In the genomic region with DNA sequence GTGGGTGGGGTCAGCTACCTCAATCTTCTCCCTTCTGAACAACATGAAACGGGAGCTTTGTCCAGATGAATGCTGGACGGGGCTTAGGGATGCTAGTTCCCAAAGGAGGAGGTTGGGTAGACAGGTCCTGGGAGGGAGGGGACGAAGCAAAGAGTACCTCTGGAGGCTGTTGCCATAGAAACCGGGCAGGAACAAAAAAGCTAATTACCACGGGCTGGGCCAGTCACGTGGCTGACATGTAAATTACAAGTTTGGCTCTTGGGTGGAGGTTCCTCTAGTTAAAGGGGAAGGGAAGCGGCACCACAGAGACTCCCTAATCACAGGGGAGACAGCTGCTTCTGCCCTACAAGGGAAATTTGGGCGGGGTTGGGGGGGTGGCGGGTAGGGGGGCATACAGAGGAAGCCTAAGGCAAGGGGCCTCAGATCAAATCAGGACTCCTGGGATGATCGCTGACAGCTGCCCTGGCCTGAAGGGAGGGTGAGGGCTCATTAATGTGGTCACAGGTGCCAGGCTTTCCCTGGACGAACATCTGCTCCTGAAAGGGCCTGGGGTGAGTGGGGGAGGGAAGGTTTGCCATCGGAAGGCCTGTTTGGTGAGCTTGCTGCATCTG, we compare ENCODE assay signal across 9 mouse cellular contexts. TPM values are rescaled to one million over a fixed set of nuclear protein-coding genes. Genes with fewer than 3 reads are reported as not detected.
DNase-seq lines count a peak whose midpoint lies in the region; ATAC-seq and TF ChIP-seq lines count a peak whose summit lies in the region.
"Had no signal": no experiment of that assay in that cellular context is flagged by ENCODE, and none has a peak within 500 bp of the region (broad histone marks: within the 10 kb centered on the region; RNA-seq: fewer than 3 reads in every experiment).

No protein-coding gene starts in this region.

- TF ChIP-seq POLR2A in testis, adult 2 months (IDR thresholded peaks at IDR 0.05; ENCODE audit: control insufficient read depth, low read depth, low read length), result no peak
- TF ChIP-seq POLR2A in limb, embryonic 14.5 days (IDR thresholded peaks at IDR 0.05; ENCODE audit: borderline replicate concordance, extremely low read depth, insufficient read depth, insufficient read length), result no peak
- TF ChIP-seq POLR2A in kidney, adult 2 months (IDR thresholded peaks at IDR 0.05; ENCODE audit: low read depth, low read length), result no peak
- TF ChIP-seq POLR2A in heart, adult 2 months (IDR thresholded peaks at IDR 0.05; ENCODE audit: insufficient read depth, low read depth, low read length), result no peak

- peak overlapping the region; percentile 99 for H3K9ac ChIP-seq in hindbrain, embryonic 14.5 days
- H3K9ac ChIP-seq in limb, embryonic 14.5 days (ENCODE audit: low read depth, low read length, severe bottlenecking), result no peak overlapping the region
- no peak overlapping the region for H3K9ac ChIP-seq in heart, adult 2 months (ENCODE audit: low read depth, low read length)

- no peaks in the 10 kb centered on the region for H3K36me3 ChIP-seq in testis, adult 2 months (ENCODE audit: control insufficient read depth, insufficient read depth, low read length)
- peaks cover 14% of the 10 kb centered on the region for H3K36me3 ChIP-seq in hindbrain, embryonic 14.5 days (replicated peaks; ENCODE audit: control insufficient read depth, insufficient read depth)
- no peaks in the 10 kb centered on the region for H3K36me3 ChIP-seq in limb, embryonic 14.5 days (ENCODE audit: control insufficient read depth, insufficient read depth, low read length)
- no peaks in the 10 kb centered on the region for H3K36me3 ChIP-seq in kidney, adult 2 months (ENCODE audit: control insufficient read depth, insufficient read depth, low read length)
- no peaks in the 10 kb centered on the region for H3K36me3 ChIP-seq in heart, adult 2 months (ENCODE audit: control insufficient read depth, insufficient read depth, low read length)

- TF ChIP-seq EP300 in heart, adult 2 months (IDR thresholded peaks at IDR 0.05; ENCODE audit: insufficient read depth, low read depth, low read length), result no peak

- WGBS in hindbrain, embryonic 14.5 days, result under 1% methylated on average over 12 of the region's 12 CpGs
- 1% methylated on average over 12 of the region's 12 CpGs for WGBS in limb, embryonic 14.5 days
- WGBS in kidney, adult 2 months, result 7% methylated on average over 12 of the region's 12 CpGs
- WGBS in heart, adult 2 months, result 21% methylated on average over 12 of the region's 12 CpGs

- ATAC-seq in hindbrain, embryonic 14.5 days (ENCODE audit: low FRiP score), result peak; percentile 4; the same call in 1 of the 2 replicates
- ATAC-seq in limb, embryonic 14.5 days (ENCODE audit: low FRiP score, low read depth), result peak; percentile 48

- H3K27me3 ChIP-seq in testis, adult 2 months (ENCODE audit: control insufficient read depth, insufficient read depth, low read length), result no peaks in the 10 kb centered on the region
- no peaks in the 10 kb centered on the region for H3K27me3 ChIP-seq in hindbrain, embryonic 14.5 days (ENCODE audit: control insufficient read depth, insufficient read depth, low read length)
- peaks cover 43% of the 10 kb centered on the region for H3K27me3 ChIP-seq in limb, embryonic 14.5 days (ENCODE audit: control insufficient read depth, insufficient read depth, low read length)
- no peaks in the 10 kb centered on the region for H3K27me3 ChIP-seq in kidney, adult 2 months (replicated peaks; ENCODE audit: control insufficient read depth, insufficient read depth, low read length)
- peaks cover 8% of the 10 kb centered on the region; the same call in 1 of the 2 replicates for H3K27me3 ChIP-seq in heart, adult 2 months (ENCODE audit: control insufficient read depth, insufficient read depth, low read length)

- H3K4me2 ChIP-seq in hindbrain, embryonic 14.5 days (replicated peaks), result peak overlapping the region; percentile 92
- no peak overlapping the region for H3K4me2 ChIP-seq in limb, embryonic 14.5 days (replicated peaks; ENCODE audit: low read depth, low read length, severe bottlenecking)

- peak overlapping the region; percentile 20 for H3K4me3 ChIP-seq in testis, adult 2 months (ENCODE audit: control insufficient read depth, low read depth, low read length)
- H3K4me3 ChIP-seq in hindbrain, embryonic 14.5 days (replicated peaks; ENCODE audit: low read length), result peak overlapping the region; percentile 75
- H3K4me3 ChIP-seq in limb, embryonic 14.5 days (replicated peaks; ENCODE audit: low read length), result no peak overlapping the region
- H3K4me3 ChIP-seq in kidney, adult 2 months (ENCODE audit: insufficient read depth, low read depth, low read length), result no peak overlapping the region
- H3K4me3 ChIP-seq in heart, adult 2 months, result no peak overlapping the region

- no peak for DNase-seq in testis, postnatal 10 days (ENCODE audit: low spot score)
- DNase-seq in embryo, embryonic 11 days, result peak; percentile 79
- DNase-seq in hindbrain, embryonic 14.5 days (ENCODE audit: low spot score), result peak; percentile 75
- DNase-seq in limb, embryonic 14.5 days (ENCODE audit: low spot score), result peak; percentile 17
- DNase-seq in right cerebral cortex, postnatal 36 days (ENCODE audit: low spot score in 2 of 2), result peak; percentile 83 to 89
- no peak for DNase-seq in kidney, adult 2 months
- no peak for DNase-seq in heart, adult 2 months

- peaks cover 14% of the 10 kb centered on the region for H3K4me1 ChIP-seq in testis, adult 2 months (ENCODE audit: control insufficient read depth, insufficient read depth, low read length)
- H3K4me1 ChIP-seq in hindbrain, embryonic 14.5 days (replicated peaks; ENCODE audit: control insufficient read depth, insufficient read depth, low read length), result peaks cover 42% of the 10 kb centered on the region
- no peaks in the 10 kb centered on the region for H3K4me1 ChIP-seq in limb, embryonic 14.5 days (ENCODE audit: control insufficient read depth, insufficient read depth, low read length)
- H3K4me1 ChIP-seq in kidney, adult 2 months (ENCODE audit: control insufficient read depth, insufficient read depth, low read length), result no peaks in the 10 kb centered on the region
- no peaks in the 10 kb centered on the region; the same call in 1 of the 2 replicates for H3K4me1 ChIP-seq in heart, adult 2 months (ENCODE audit: control insufficient read depth, insufficient read depth, low read length)

- no peaks in the 10 kb centered on the region for H3K79me2 ChIP-seq in heart, adult 2 months (replicated peaks; ENCODE audit: control insufficient read depth, insufficient read depth, low read length)

- intact Hi-C loops in heart, adult 2 months (cut with DNase I), result no loop called here

- TF ChIP-seq CTCF in testis, adult 2 months (IDR thresholded peaks at IDR 0.05; ENCODE audit: control insufficient read depth, insufficient read depth, insufficient replicate concordance, low read depth, low read length), result no peak
- TF ChIP-seq CTCF in kidney, adult 2 months (conservative IDR thresholded peaks at IDR 0.05; ENCODE audit: insufficient read depth, insufficient read length, low read depth, low read length), result no peak
- TF ChIP-seq CTCF in heart, adult 2 months (IDR thresholded peaks at IDR 0.05), result no peak

- no peaks in the 10 kb centered on the region for H3K9me3 ChIP-seq in hindbrain, embryonic 14.5 days (ENCODE audit: control insufficient read depth, low read length)
- H3K9me3 ChIP-seq in limb, embryonic 14.5 days (ENCODE audit: control insufficient read depth, low read length), result no peaks in the 10 kb centered on the region

- H3K27ac ChIP-seq in testis, adult 2 months (ENCODE audit: control insufficient read depth, insufficient read depth, low read depth, low read length), result no peak overlapping the region
- H3K27ac ChIP-seq in hindbrain, embryonic 14.5 days, result peak overlapping the region; percentile 99
- H3K27ac ChIP-seq in limb, embryonic 14.5 days (replicated peaks; ENCODE audit: low read depth, low read length), result no peak overlapping the region
- no peak overlapping the region for H3K27ac ChIP-seq in kidney, adult 2 months (ENCODE audit: insufficient read depth, low read depth, low read length)
- no peak overlapping the region for H3K27ac ChIP-seq in heart, adult 2 months
- H3K27ac ChIP-seq: macrophage had no signal

RNA-seq across cellular contexts. Expression of a gene that starts 1.4 kb away (rescaled TPM):
- polyA plus RNA-seq in testis, adult 2 months (2012; rRNA removed), result 43.5 and 48.7 TPM in 2 replicates
- 1,715 and 1,766 TPM in 2 replicates for polyA plus RNA-seq in hindbrain, embryonic 14.5 days (2014; fragmentation: Nextera tagmentation; extraction: Ambion mirVana)
- 10.4 and 12.5 TPM in 2 replicates for polyA plus RNA-seq in limb, embryonic 14.5 days (2012; rRNA removed)
- 3.4 and 3.7 TPM in 2 replicates for polyA plus RNA-seq in limb, embryonic 14.5 days (2014; fragmentation: Nextera tagmentation; extraction: Ambion mirVana)
- 3.9 and 12.0 TPM in 2 replicates for polyA plus RNA-seq in kidney, adult 2 months (2012; rRNA removed)
- total RNA-seq in heart, adult 2 months (2021), result under 1 TPM in 1 of 2 experiments, not detected in 1; 0.59 TPM
- 4.6 and 6.2 TPM in 2 replicates for polyA plus RNA-seq in heart, adult 2 months (2012; rRNA removed)
- polyA plus RNA-seq: macrophage had no signal

RNA-seq across cellular contexts. Expression of a gene that starts 5.8 kb away (rescaled TPM):
- polyA plus RNA-seq in testis, adult 2 months (2012; rRNA removed), result 0.02 and 0.15 TPM in 2 replicates
- 0.10 and 0.21 TPM in 2 replicates for polyA plus RNA-seq in hindbrain, embryonic 14.5 days (2014; fragmentation: Nextera tagmentation; extraction: Ambion mirVana)
- polyA plus RNA-seq in limb, embryonic 14.5 days (2012; rRNA removed), result 0.05 and 0.12 TPM in 2 replicates
- 0.06 and 0.17 TPM in 2 replicates for polyA plus RNA-seq in limb, embryonic 14.5 days (2014; fragmentation: Nextera tagmentation; extraction: Ambion mirVana)
- polyA plus RNA-seq in kidney, adult 2 months (2012; rRNA removed), result not detected in 2 replicates
- not detected for total RNA-seq in heart, adult 2 months (2021)
- polyA plus RNA-seq in heart, adult 2 months (2012; rRNA removed), result not detected in 2 replicates
- polyA plus RNA-seq: macrophage had no signal

RNA-seq across cellular contexts. Expression of a gene that starts 10.7 kb away (rescaled TPM):
- 3.5 and 3.7 TPM in 2 replicates for polyA plus RNA-seq in testis, adult 2 months (2012; rRNA removed)
- polyA plus RNA-seq in hindbrain, embryonic 14.5 days (2014; fragmentation: Nextera tagmentation; extraction: Ambion mirVana), result 45.3 and 52.2 TPM in 2 replicates
- 37.1 and 49.2 TPM in 2 replicates for polyA plus RNA-seq in limb, embryonic 14.5 days (2012; rRNA removed)
- 42.2 and 42.7 TPM in 2 replicates for polyA plus RNA-seq in limb, embryonic 14.5 days (2014; fragmentation: Nextera tagmentation; extraction: Ambion mirVana)
- 87.1 and 97.6 TPM in 2 replicates for polyA plus RNA-seq in kidney, adult 2 months (2012; rRNA removed)
- total RNA-seq in heart, adult 2 months (2021), result 10 to 100 TPM; 56.4 to 63.4 TPM
- polyA plus RNA-seq in heart, adult 2 months (2012; rRNA removed), result 48.1 and 54.7 TPM in 2 replicates

RNA-seq across cellular contexts. Expression of a gene that starts 39.1 kb away (rescaled TPM):
- polyA plus RNA-seq in testis, adult 2 months (2012; rRNA removed), result 39.4 and 41.8 TPM in 2 replicates
- 371 and 380 TPM in 2 replicates for polyA plus RNA-seq in hindbrain, embryonic 14.5 days (2014; fragmentation: Nextera tagmentation; extraction: Ambion mirVana)
- polyA plus RNA-seq in limb, embryonic 14.5 days (2012; rRNA removed), result 193 and 207 TPM in 2 replicates
- 153 and 155 TPM in 2 replicates for polyA plus RNA-seq in limb, embryonic 14.5 days (2014; fragmentation: Nextera tagmentation; extraction: Ambion mirVana)
- polyA plus RNA-seq in kidney, adult 2 months (2012; rRNA removed), result 164 and 166 TPM in 2 replicates
- 100 to 1,000 TPM; 125 to 134 TPM for total RNA-seq in heart, adult 2 months (2021)
- 137 and 147 TPM in 2 replicates for polyA plus RNA-seq in heart, adult 2 months (2012; rRNA removed)

Comparison
In these comparisons a context has a peak if more than half of its experiments do, and no peak if none do; other contexts are left out.
1. H3K4me3 ChIP-seq: peak in testis, adult 2 months (single experiment) and hindbrain, embryonic 14.5 days (single experiment); none in limb, embryonic 14.5 days (single experiment), kidney, adult 2 months (single experiment) and heart, adult 2 months (single experiment).
2. DNase-seq: peak in embryo, embryonic 11 days (single experiment), hindbrain, embryonic 14.5 days (single experiment), limb, embryonic 14.5 days (single experiment) and right cerebral cortex, postnatal 36 days (2 of 2); none in testis, postnatal 10 days (single experiment), kidney, adult 2 months (single experiment) and heart, adult 2 months (0 of 2).
3. RNA of a gene that starts 1.4 kb away (polyA plus RNA-seq): 1,715 to 1,766 TPM in hindbrain, embryonic 14.5 days; 43.5 to 48.7 TPM in testis, adult 2 months, 3.4 to 12.5 TPM in limb, embryonic 14.5 days, 3.9 to 12.0 TPM in kidney, adult 2 months and 4.6 to 6.2 TPM in heart, adult 2 months; every median in the first group is over 10 times any median in the second.